Mouse (Mus musculus): ENCODE measurements around the gene Abcc3.
"Not testable (repeated sequence)": the region's sequence is repeated elsewhere in the genome, so short reads cannot be mapped to it uniquely, and the experiment has no call there.

Gene Abcc3

DNA sequence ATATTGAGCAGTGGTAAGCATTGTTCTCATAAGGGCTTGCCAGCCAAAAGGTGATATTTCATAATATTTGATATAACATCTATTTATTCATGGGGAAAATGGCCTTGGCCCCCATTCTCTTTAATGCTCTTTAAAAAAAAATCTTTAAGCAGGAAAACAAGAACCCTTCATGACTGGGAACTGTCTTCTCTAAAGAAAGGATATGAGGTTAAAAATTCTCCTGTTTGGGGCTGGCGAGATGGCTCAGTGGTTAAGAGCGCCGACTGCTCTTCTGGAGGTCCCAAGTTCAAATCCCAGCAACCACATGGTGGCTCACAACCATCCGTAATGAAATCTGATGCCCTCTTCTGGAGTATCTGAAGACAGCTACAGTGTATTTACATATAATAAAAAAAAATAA, 9.2 kb upstream of the Abcc3 start:
- not testable (repeated sequence) for DNase-seq (ENCODE audit: low spot score)

- no peak for DNase-seq (ENCODE audit: low spot score)
Observed at GRCm38 (mm10) chr11:94400996-94401395, 8.2 kb upstream of the Abcc3 start.

DNA sequence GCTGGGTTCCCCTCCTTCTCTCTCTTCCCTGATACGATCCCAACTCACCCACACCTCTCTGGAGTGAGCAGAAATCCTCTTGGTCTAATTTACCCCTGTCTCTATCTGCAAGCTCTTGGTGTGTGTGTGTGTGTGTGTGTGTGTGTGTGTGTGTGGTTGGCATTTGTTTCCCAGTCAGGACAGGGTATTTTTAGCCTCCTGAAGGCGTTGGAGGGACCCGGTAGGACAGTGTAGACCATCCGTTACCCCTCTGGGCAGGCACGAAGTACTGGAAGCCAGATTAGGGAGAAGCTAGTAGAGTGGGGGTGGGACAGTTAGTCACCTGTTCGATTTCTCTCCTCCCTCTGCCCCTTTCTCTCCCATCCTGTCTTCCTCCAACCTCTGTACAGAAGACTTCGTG, 1.3 kb upstream of the Abcc3 start:
- DNase-seq (ENCODE audit: low spot score), result no peak

DNA sequence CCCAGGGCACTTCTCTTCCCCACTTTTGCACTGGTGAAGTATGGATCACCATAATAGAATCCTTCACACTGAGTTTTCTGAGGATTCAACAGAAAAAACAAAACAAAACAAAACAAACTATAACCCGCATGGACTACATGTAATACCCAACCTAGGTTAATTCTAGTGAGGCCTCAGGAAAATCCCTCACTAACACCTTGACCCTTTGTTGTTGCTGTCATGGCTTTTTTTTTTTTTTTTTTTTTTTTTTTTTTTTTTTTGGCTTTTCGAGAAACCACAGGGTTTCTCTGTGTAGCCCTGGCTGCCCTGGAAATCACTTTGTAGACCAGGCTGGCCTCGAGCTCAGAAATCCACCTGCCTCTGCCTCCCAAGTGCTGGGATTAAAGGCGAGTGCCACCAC, 693 bp upstream of the Abcc3 start:
- not testable (repeated sequence) for DNase-seq (ENCODE audit: low spot score)

DNA sequence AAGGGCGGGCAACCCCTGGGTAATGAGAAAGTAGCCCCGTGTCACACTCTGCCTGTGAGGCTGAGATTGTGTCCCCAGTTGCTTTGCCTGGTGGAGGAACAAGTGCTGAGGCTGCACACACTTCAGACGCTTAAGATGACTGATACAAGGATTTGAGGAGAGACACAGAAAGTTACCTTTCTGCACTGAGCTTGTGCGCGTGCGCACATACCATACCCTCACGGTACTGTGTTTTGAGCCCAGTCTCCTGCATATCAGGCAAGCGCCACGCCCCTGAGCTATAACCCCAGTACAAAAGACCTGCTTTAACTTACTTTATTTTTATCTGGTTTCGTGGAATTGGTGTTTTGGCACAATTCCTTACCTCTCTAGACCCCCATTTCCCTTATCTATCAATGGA, 1.1 kb downstream of the Abcc3 start:
- DNase-seq (ENCODE audit: low spot score), result peak; percentile 43

DNA sequence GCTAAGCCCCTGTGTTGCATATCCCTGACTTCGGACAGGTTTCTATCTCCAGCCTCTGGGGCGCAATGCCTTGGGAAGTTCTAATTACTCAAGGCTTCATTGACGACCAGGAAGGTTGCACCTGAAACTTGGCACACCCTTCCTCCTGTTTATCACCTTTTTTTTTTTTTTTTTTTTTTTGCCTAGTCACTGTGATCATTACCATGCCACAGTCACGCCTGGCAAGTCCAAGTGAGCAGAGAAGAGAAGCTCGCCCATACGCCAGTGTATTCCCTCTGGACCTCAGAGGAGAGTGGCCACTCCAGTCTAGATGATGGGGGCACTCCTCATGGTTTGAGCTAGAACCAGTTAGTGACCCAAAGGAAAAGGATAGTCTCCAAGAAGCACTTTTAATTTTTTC, 2.0 kb downstream of the Abcc3 start:
- no peak for DNase-seq (ENCODE audit: low spot score)

- DNase-seq (ENCODE audit: low spot score), result no peak
Observed at GRCm38 (mm10) chr11:94389724-94390396, 2.9 kb downstream of the Abcc3 start.

GRCm38 (mm10) chr11:94389021-94389420, 3.8 kb downstream of the Abcc3 start:
- DNase-seq (ENCODE audit: low spot score), result no peak

GRCm38 (mm10) chr11:94387756-94388155, 5.0 kb downstream of the Abcc3 start:
- no peak for DNase-seq (ENCODE audit: low spot score)

GRCm38 (mm10) chr11:94385977-94386771, 6.6 kb downstream of the Abcc3 start:
- DNase-seq (ENCODE audit: low spot score), result peak; percentile 44

GRCm38 (mm10) chr11:94379736-94380135, 13.1 kb downstream of the Abcc3 start:
- no peak for DNase-seq (ENCODE audit: low spot score)

GRCm38 (mm10) chr11:94379061-94379460, 13.7 kb downstream of the Abcc3 start:
- DNase-seq (ENCODE audit: low spot score), result no peak

- no peak for DNase-seq (ENCODE audit: low spot score)
Observed at GRCm38 (mm10) chr11:94374276-94374948, 18.4 kb downstream of the Abcc3 start.

DNA sequence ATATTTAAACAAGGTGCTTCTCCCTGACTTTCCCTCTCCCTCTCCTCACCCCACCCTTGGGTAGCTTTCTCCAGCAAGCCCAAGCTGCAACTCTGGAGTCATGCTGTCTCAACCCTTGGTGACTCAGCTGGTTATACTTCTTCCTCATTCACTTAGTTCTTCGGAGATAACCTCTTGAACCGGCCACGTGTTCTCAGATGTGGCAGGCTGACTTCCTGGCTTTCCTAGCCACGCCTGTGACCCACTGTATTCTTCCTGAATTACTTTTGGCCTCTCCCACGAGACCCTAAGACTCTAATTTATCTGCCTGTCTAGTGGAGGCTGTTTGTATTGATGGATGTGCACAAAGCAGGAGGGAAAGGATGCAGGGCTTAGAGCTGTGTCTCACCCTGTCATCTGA, 22.0 kb downstream of the Abcc3 start:
- DNase-seq (ENCODE audit: low spot score), result peak; percentile 67

- DNase-seq (ENCODE audit: low spot score), result no peak
Observed at GRCm38 (mm10) chr11:94369981-94370380, 22.8 kb downstream of the Abcc3 start.

DNA sequence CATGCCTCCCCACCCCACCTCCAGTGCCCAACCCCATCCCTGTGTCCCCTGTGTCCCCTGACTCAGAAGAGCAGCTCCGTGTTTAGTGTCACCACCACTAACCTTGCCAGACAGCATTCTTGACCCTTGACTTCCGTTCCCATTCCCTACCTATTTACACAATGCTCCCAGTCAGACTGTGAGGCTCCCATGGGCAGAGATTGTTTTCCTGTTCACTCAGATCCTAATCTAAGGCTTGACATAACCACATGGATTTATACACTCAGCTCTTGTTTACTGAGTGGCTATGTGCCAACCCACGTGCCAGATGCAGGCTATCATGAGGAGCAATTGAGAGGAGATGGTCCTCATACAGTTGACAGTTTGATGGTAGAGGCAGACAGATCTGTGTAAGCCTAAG, 27.5 kb downstream of the Abcc3 start:
- DNase-seq (ENCODE audit: low spot score), result peak; percentile 67

DNA sequence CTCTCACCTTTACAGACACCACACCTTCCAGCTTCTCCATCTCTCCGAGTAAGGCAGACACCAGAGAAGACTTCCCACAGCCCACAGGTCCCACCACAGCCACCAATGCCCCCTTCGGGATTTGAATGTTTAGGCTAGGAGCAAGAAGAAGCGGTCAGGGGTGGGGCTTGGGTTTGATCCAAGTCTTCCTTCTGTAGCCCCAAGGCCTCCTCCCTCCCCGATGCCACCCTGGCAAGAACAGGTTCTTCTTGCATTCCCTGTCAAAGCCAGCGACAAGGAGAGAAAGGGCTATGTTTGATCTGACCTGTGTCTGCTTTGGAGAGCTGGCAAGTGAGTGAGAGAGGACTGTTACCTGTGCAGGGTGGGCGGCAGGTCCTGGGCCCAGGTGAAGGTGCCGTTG, 29.1 kb downstream of the Abcc3 start:
- peak; percentile 86 for DNase-seq (ENCODE audit: low spot score)

- DNase-seq (ENCODE audit: low spot score), result no peak
Observed at GRCm38 (mm10) chr11:94362101-94362500, 30.7 kb downstream of the Abcc3 start.

GRCm38 (mm10) chr11:94361166-94361870, 31.5 kb downstream of the Abcc3 start:
- DNase-seq (ENCODE audit: low spot score), result no peak

GRCm38 (mm10) chr11:94359168-94359567, 33.6 kb downstream of the Abcc3 start:
- no peak for DNase-seq (ENCODE audit: low spot score)

DNA sequence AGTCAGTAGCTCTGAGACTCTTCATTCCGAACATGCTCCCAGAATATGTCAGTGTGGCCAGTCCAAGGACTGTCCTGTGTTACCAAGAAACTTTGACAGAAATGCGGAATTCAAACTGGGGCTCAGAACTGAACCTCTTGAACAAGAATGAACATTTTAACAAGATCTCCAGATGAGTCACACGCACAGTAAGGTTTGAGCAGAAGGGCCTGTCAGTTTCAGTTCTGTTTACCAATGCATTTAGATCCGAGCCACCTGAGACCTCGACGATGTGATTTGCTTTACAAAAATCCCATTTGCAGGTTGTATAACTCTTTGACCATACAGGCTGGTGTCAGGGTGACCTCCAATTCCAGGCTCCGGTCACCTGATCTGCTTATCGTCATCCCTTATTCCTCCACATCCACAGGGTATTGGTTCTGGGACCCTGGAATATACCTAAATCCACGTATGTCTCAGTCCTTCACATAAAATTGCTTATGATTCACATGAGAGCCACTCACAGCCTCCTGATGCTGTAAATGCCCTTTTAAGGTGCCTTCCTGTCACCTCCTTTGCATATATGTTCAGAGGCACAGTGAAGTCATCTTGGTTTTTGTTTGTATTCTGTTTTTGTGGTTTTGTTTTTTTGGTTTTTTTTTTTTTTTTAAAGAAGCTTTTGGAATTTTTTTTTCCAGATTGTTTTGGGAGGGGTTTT, 37.1 kb downstream of the Abcc3 start:
- DNase-seq (ENCODE audit: low spot score), result no peak

- no peak for DNase-seq (ENCODE audit: low spot score)
Observed at GRCm38 (mm10) chr11:94351094-94351493, 41.7 kb downstream of the Abcc3 start.

Data from urinary bladder, postnatal 14 days (tissue).